Comparison of ENCODE assay signal across 8 mouse cellular contexts in the genomic region with DNA sequence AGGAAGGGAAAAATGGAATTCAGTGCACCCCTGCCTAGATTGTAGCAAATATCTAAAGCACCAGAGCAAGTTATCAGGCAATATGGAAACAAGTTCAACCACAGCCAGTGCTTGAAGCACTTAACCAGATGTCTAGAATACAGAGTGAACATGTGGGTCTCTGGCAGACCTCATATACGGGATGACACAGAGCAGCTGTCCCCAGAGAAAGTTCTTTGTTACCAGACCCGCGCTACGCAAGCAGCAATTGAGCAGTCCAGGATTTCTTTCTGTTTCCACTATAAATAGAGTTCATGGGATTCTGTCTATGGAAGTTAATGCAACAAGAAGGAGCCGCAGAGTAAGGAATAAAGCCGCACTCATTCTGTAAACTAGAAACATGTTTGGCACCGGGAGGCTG. TPM values are rescaled to one million over a fixed set of nuclear protein-coding genes. Genes with fewer than 3 reads are reported as not detected.
DNase-seq lines count a peak whose midpoint lies in the region; ATAC-seq lines count a peak whose summit lies in the region.
"Had no signal": no experiment of that assay in that cellular context is flagged by ENCODE, and none has a peak within 500 bp of the region (broad histone marks: within the 10 kb centered on the region; RNA-seq: fewer than 3 reads in every experiment).

No protein-coding gene starts in this region.

- intact Hi-C loops in heart, postnatal 36 days (cut with DNase I), result no loop called here

- H3K36me3 ChIP-seq in midbrain, embryonic 13.5 days, result no peaks in the 10 kb centered on the region
- H3K36me3 ChIP-seq in midbrain, embryonic 10.5 days, result no peaks in the 10 kb centered on the region
- no peaks in the 10 kb centered on the region for H3K36me3 ChIP-seq in intestine, embryonic 14.5 days (ENCODE audit: control insufficient read depth, insufficient read depth, low read length)
- H3K36me3 ChIP-seq: neural tube, embryonic 13.5 days had no signal

- no peak for ATAC-seq in midbrain, embryonic 13.5 days
- peak; percentile 58; the same call in 1 of the 2 replicates for ATAC-seq in intestine, embryonic 14.5 days (replicated peaks; ENCODE audit: low FRiP score, low TSS enrichment, low read depth)

- no peak overlapping the region for H3K9ac ChIP-seq in midbrain, embryonic 13.5 days (replicated peaks)
- H3K9ac ChIP-seq in intestine, embryonic 14.5 days (ENCODE audit: low read length), result no peak overlapping the region
- H3K9ac ChIP-seq: neural tube, embryonic 13.5 days had no signal

- H3K4me1 ChIP-seq in midbrain, embryonic 13.5 days (replicated peaks), result peaks cover 31% of the 10 kb centered on the region
- H3K4me1 ChIP-seq in midbrain, embryonic 10.5 days, result peaks cover 24% of the 10 kb centered on the region
- H3K4me1 ChIP-seq in intestine, embryonic 14.5 days (replicated peaks; ENCODE audit: control insufficient read depth, insufficient read depth, low read length), result peaks cover 24% of the 10 kb centered on the region

- DNase-seq in heart, adult 9 months (ENCODE audit: low spot score in 2 of 2), result peak; percentile 31 to 49
- DNase-seq in heart, postnatal 36 days, result no peak
- DNase-seq in midbrain, embryonic 10.5 days (ENCODE audit: low spot score), result no peak
- peak; percentile 59 for DNase-seq in intestine, embryonic 14.5 days (ENCODE audit: low spot score)
- no peak for DNase-seq in urinary bladder, postnatal 25 days (ENCODE audit: low spot score)
- no peak for DNase-seq in cerebellum, postnatal 36 days

- no peak overlapping the region for H3K4me3 ChIP-seq in midbrain, embryonic 13.5 days (replicated peaks)
- H3K4me3 ChIP-seq in midbrain, embryonic 10.5 days, result no peak overlapping the region
- no peak overlapping the region for H3K4me3 ChIP-seq in intestine, embryonic 14.5 days (ENCODE audit: low read depth, low read length)
- H3K4me3 ChIP-seq: neural tube, embryonic 13.5 days had no signal

- H3K27me3 ChIP-seq in midbrain, embryonic 13.5 days, result no peaks in the 10 kb centered on the region
- H3K27me3 ChIP-seq in midbrain, embryonic 10.5 days (ENCODE audit: low read depth, poor library complexity, severe bottlenecking), result no peaks in the 10 kb centered on the region
- no peaks in the 10 kb centered on the region for H3K27me3 ChIP-seq in intestine, embryonic 14.5 days (replicated peaks; ENCODE audit: control insufficient read depth, insufficient read depth, low read length)
- H3K27me3 ChIP-seq: neural tube, embryonic 13.5 days had no signal

- H3K27ac ChIP-seq in midbrain, embryonic 13.5 days, result no peak overlapping the region
- H3K27ac ChIP-seq in midbrain, embryonic 10.5 days (replicated peaks), result no peak overlapping the region
- H3K27ac ChIP-seq in intestine, embryonic 14.5 days (ENCODE audit: low read depth), result no peak overlapping the region
- H3K27ac ChIP-seq: neural tube, embryonic 13.5 days had no signal

- no peaks in the 10 kb centered on the region for H3K9me3 ChIP-seq in midbrain, embryonic 13.5 days
- H3K9me3 ChIP-seq in midbrain, embryonic 10.5 days (replicated peaks), result no peaks in the 10 kb centered on the region
- no peaks in the 10 kb centered on the region for H3K9me3 ChIP-seq in intestine, embryonic 14.5 days (ENCODE audit: control insufficient read depth, low read length)
- H3K9me3 ChIP-seq: neural tube, embryonic 13.5 days had no signal

- 42% methylated on average over 7 of the region's 7 CpGs for WGBS in midbrain, embryonic 13.5 days
- 86% methylated on average over 7 of the region's 7 CpGs for WGBS in midbrain, embryonic 10.5 days
- 37% methylated on average over 7 of the region's 7 CpGs for WGBS in intestine, embryonic 14.5 days

- peak overlapping the region; percentile 21 for H3K4me2 ChIP-seq in midbrain, embryonic 13.5 days (replicated peaks)
- H3K4me2 ChIP-seq in intestine, embryonic 14.5 days (ENCODE audit: low read length), result 0 out of 2 replicates have a peak overlapping the region, but pooled peaks have one; percentile 9
- H3K4me2 ChIP-seq: neural tube, embryonic 13.5 days had no signal

RNA-seq across cellular contexts. Expression of a gene that starts 46.8 kb away (rescaled TPM):
- 10 to 100 TPM; 22.4 to 32.2 TPM for total RNA-seq in heart, postnatal 36 days (2021)
- polyA plus RNA-seq in midbrain, embryonic 13.5 days (2015; fragmentation: Nextera tagmentation; extraction: Ambion mirVana), result 1.5 and 1.9 TPM in 2 replicates
- 1.5 TPM in 2 replicates for polyA plus RNA-seq in midbrain, embryonic 10.5 days (2016; fragmentation: Nextera tagmentation; extraction: Ambion mirVana)
- 4.0 and 5.9 TPM in 2 replicates for polyA plus RNA-seq in intestine, embryonic 14.5 days (2014; fragmentation: Nextera tagmentation; extraction: Ambion mirVana)

Comparison
In these comparisons a context has a peak if more than half of its experiments do, and no peak if none do; other contexts are left out.
1. DNase-seq: peak in heart, adult 9 months (2 of 2) and intestine, embryonic 14.5 days (single experiment); none in heart, postnatal 36 days (0 of 2), midbrain, embryonic 10.5 days (single experiment), urinary bladder, postnatal 25 days (single experiment) and cerebellum, postnatal 36 days (0 of 2).